Mouse (Mus musculus) lung, postnatal 0 days (tissue): Measurements from ENCODE around the gene Hnrnpdl.

Experiments used
- CTCF ChIP-seq: IDR thresholded peaks from 2 replicates; pipeline ENCODE4 v1.5.1; 2016; ENCODE audit warnings: antibody characterized with exemption, mild to moderate bottlenecking
- EP300 ChIP-seq: IDR thresholded peaks from 2 replicates; pipeline ENCODE4 v1.6.1; 2016; ENCODE audit warnings: antibody characterized with exemption, mild to moderate bottlenecking, control low read depth

- TF ChIP-seq CTCF (no peak), EP300 (no peak)
Measured at GRCm38 (mm10) chr5:100071541-100071940, 32.1 kb upstream of the Hnrnpdl start.
